Mouse (Mus musculus) heart, adult 2 months (tissue): Measurements from ENCODE around the gene Birc6.

Experiments
- CTCF ChIP-seq: fragments of 200-600 bp; IDR thresholded peaks from 2 replicates; pipeline ENCODE4 v1.8.1; 2022; ENCODE audit warnings: antibody characterized with exemption, mild to moderate bottlenecking, moderate library complexity
- EP300 ChIP-seq: fragments of 200-500 bp; IDR thresholded peaks from 2 replicates; pipeline ENCODE4 v1.6.1; 2011; ENCODE audit warnings: low read depth, low read length, control low read depth; ENCODE audit not compliant: insufficient read depth
- POLR2A ChIP-seq: fragments of 200-500 bp; IDR thresholded peaks from 2 replicates; pipeline ENCODE4 v1.6.1; 2011; ENCODE audit warnings: mild to moderate bottlenecking, low read depth, low read length, control low read depth; ENCODE audit not compliant: insufficient read depth

DNA sequence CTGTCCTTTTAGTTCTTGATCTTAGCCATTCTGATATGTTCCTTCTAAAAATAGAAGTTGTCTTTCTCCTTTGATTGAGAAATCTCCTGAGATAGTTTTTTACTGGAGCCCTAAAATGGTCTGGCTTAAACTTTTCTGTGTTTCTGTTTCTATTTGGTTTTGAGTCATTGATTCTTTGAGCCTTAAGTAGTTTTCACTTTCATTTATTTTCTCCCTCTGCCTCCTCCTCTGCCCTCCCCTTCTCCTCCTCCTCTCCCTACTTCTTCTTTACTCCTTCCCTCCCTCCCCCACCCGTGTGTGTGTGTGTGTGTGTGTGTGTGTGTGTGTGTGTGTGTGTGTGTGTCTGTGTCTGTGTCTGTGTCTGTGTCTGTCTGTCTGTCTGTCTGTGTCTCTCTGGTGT, 139.9 kb downstream of the Birc6 start:
- TF ChIP-seq CTCF (no peak), EP300 (no peak), POLR2A (no peak)
